Mouse (Mus musculus): ENCODE measurements around the gene Fam161a. TPM values are rescaled to one million over a fixed set of nuclear protein-coding genes. Genes with fewer than 3 reads are reported as not detected.

Fam161a gene
- polyA plus RNA-seq, 1 experiment from 2014 or later: 4.7 TPM

- H3K4me1 ChIP-seq: 0 out of 2 replicates have a peak, but pooled peaks cover 3% of the 10 kb centered on the region
- H3K9me3 ChIP-seq: no peaks in the 10 kb centered on the region
- WGBS: 56% methylated on average over 24 of the region's 24 CpGs
- H3K36me3 ChIP-seq: no peaks in the 10 kb centered on the region
- H3K4me3 ChIP-seq: no peak overlapping the region
- ATAC-seq (ENCODE audit: insufficient number of reproducible peaks, insufficient read depth, low FRiP score, low TSS enrichment): no peak
- H3K27me3 ChIP-seq: no peaks in the 10 kb centered on the region
- H3K27ac ChIP-seq: no peak overlapping the region
- H3K9ac ChIP-seq: no peak overlapping the region
- no peak overlapping the region for H3K4me2 ChIP-seq (replicated peaks)
Measured at GRCm38 (mm10) chr11:23020116-23020770, 12.9 kb downstream of the Fam161a start.

- no peaks in the 10 kb centered on the region for H3K9me3 ChIP-seq
- WGBS: 87% methylated on average over 14 of the region's 14 CpGs
- ATAC-seq (ENCODE audit: insufficient number of reproducible peaks, insufficient read depth, low FRiP score, low TSS enrichment): no peak
- H3K4me3 ChIP-seq: no peak overlapping the region
- H3K36me3 ChIP-seq: no peaks in the 10 kb centered on the region
- no peak overlapping the region for H3K4me2 ChIP-seq (replicated peaks)
- no peak overlapping the region for H3K9ac ChIP-seq
- H3K27ac ChIP-seq: no peak overlapping the region
- H3K27me3 ChIP-seq: no peaks in the 10 kb centered on the region
- 0 out of 2 replicates have a peak, but pooled peaks cover 3% of the 10 kb centered on the region for H3K4me1 ChIP-seq
Measured at GRCm38 (mm10) chr11:23020841-23021240, 13.5 kb downstream of the Fam161a start.

- Histone ChIP-seq H3K27ac (no peak overlapping the region), H3K4me3 (no peak overlapping the region), H3K4me2 (replicated peaks) (no peak overlapping the region), H3K27me3 (no peaks in the 10 kb centered on the region), H3K36me3 (no peaks in the 10 kb centered on the region), H3K9ac (no peak overlapping the region), H3K4me1 (0 out of 2 replicates have a peak, but pooled peaks cover 3% of the 10 kb centered on the region), H3K9me3 (no peaks in the 10 kb centered on the region)
- ATAC-seq (ENCODE audit: insufficient number of reproducible peaks, insufficient read depth, low FRiP score, low TSS enrichment): no peak
- WGBS: 92% methylated on average over 2 of the region's 2 CpGs
Measured at GRCm38 (mm10) chr11:23023155-23023554, 15.8 kb downstream of the Fam161a start.

- Histone ChIP-seq H3K36me3 (no peaks in the 10 kb centered on the region), H3K4me1 (0 out of 2 replicates have a peak, but pooled peaks cover 3% of the 10 kb centered on the region), H3K27me3 (no peaks in the 10 kb centered on the region), H3K9me3 (no peaks in the 10 kb centered on the region), H3K27ac (no peak overlapping the region), H3K9ac (no peak overlapping the region), H3K4me2 (replicated peaks) (no peak overlapping the region), H3K4me3 (no peak overlapping the region)
- WGBS: 65% methylated on average over 3 of the region's 3 CpGs
- ATAC-seq (ENCODE audit: insufficient number of reproducible peaks, insufficient read depth, low FRiP score, low TSS enrichment): no peak
Measured at GRCm38 (mm10) chr11:23024169-23024568, 16.8 kb downstream of the Fam161a start.

GRCm38 (mm10) chr11:23028957-23029356 lies 21.6 kb downstream of the Fam161a start:
- no peaks in the 10 kb centered on the region for H3K27me3 ChIP-seq
- H3K9ac ChIP-seq: no peak overlapping the region
- 70% methylated on average over 3 of the region's 3 CpGs for WGBS
- H3K4me2 ChIP-seq (replicated peaks): no peak overlapping the region
- ATAC-seq (ENCODE audit: insufficient number of reproducible peaks, insufficient read depth, low FRiP score, low TSS enrichment): no peak
- H3K4me3 ChIP-seq: no peak overlapping the region
- no peaks in the 10 kb centered on the region for H3K9me3 ChIP-seq
- no peaks in the 10 kb centered on the region for H3K36me3 ChIP-seq
- H3K4me1 ChIP-seq: no peaks in the 10 kb centered on the region
- no peak overlapping the region for H3K27ac ChIP-seq

GRCm38 (mm10) chr11:23029399-23029798 lies 22.1 kb downstream of the Fam161a start:
- Histone ChIP-seq H3K9ac (no peak overlapping the region), H3K36me3 (no peaks in the 10 kb centered on the region), H3K9me3 (no peaks in the 10 kb centered on the region), H3K4me1 (no peaks in the 10 kb centered on the region), H3K4me2 (replicated peaks) (no peak overlapping the region), H3K27me3 (no peaks in the 10 kb centered on the region), H3K27ac (no peak overlapping the region), H3K4me3 (no peak overlapping the region)
- no peak for ATAC-seq (ENCODE audit: insufficient number of reproducible peaks, insufficient read depth, low FRiP score, low TSS enrichment)
- WGBS: 76% methylated on average over 6 of the region's 6 CpGs

- no peaks in the 10 kb centered on the region for H3K27me3 ChIP-seq
- no peaks in the 10 kb centered on the region for H3K36me3 ChIP-seq
- H3K4me3 ChIP-seq: no peak overlapping the region
- no peak overlapping the region for H3K9ac ChIP-seq
- H3K27ac ChIP-seq: no peak overlapping the region
- H3K9me3 ChIP-seq: no peaks in the 10 kb centered on the region
- ATAC-seq (ENCODE audit: insufficient number of reproducible peaks, insufficient read depth, low FRiP score, low TSS enrichment): no peak
- no peak overlapping the region for H3K4me2 ChIP-seq (replicated peaks)
- WGBS: 76% methylated on average over 5 of the region's 5 CpGs
- H3K4me1 ChIP-seq: peaks cover 11% of the 10 kb centered on the region; the same call in 1 of the 2 replicates
Measured at GRCm38 (mm10) chr11:23047252-23047651, 39.9 kb downstream of the Fam161a start.

GRCm38 (mm10) chr11:23047663-23048582 lies 40.6 kb downstream of the Fam161a start:
- WGBS: 33% methylated on average over 20 of the region's 20 CpGs
- Histone ChIP-seq H3K9me3 (no peaks in the 10 kb centered on the region), H3K9ac (no peak overlapping the region), H3K27me3 (no peaks in the 10 kb centered on the region), H3K4me2 (replicated peaks) (peak overlapping the region; percentile 32), H3K27ac (no peak overlapping the region), H3K4me1 (peaks cover 11% of the 10 kb centered on the region; the same call in 1 of the 2 replicates), H3K36me3 (no peaks in the 10 kb centered on the region), H3K4me3 (0 out of 2 replicates have a peak overlapping the region, but pooled peaks have one; percentile 0)
- ATAC-seq (ENCODE audit: insufficient number of reproducible peaks, insufficient read depth, low FRiP score, low TSS enrichment): no peak

GRCm38 (mm10) chr11:23049642-23050041 lies 42.3 kb downstream of the Fam161a start:
- Histone ChIP-seq H3K36me3 (no peaks in the 10 kb centered on the region), H3K4me2 (replicated peaks) (no peak overlapping the region), H3K27ac (no peak overlapping the region), H3K4me3 (no peak overlapping the region), H3K4me1 (peaks cover 11% of the 10 kb centered on the region; the same call in 1 of the 2 replicates), H3K9me3 (no peaks in the 10 kb centered on the region), H3K27me3 (no peaks in the 10 kb centered on the region), H3K9ac (no peak overlapping the region)
- no peak for ATAC-seq (ENCODE audit: insufficient number of reproducible peaks, insufficient read depth, low FRiP score, low TSS enrichment)

- 62% methylated on average over 4 of the region's 4 CpGs for WGBS
- no peaks in the 10 kb centered on the region for H3K27me3 ChIP-seq
- peaks cover 11% of the 10 kb centered on the region; the same call in 1 of the 2 replicates for H3K4me1 ChIP-seq
- no peak overlapping the region for H3K27ac ChIP-seq
- H3K4me3 ChIP-seq: no peak overlapping the region
- H3K9ac ChIP-seq: no peak overlapping the region
- H3K9me3 ChIP-seq: no peaks in the 10 kb centered on the region
- H3K36me3 ChIP-seq: no peaks in the 10 kb centered on the region
- H3K4me2 ChIP-seq (replicated peaks): no peak overlapping the region
- ATAC-seq (ENCODE audit: insufficient number of reproducible peaks, insufficient read depth, low FRiP score, low TSS enrichment): no peak
Measured at GRCm38 (mm10) chr11:23052353-23052752, 45.0 kb downstream of the Fam161a start.

- no peak for ATAC-seq (ENCODE audit: insufficient number of reproducible peaks, insufficient read depth, low FRiP score, low TSS enrichment)
- Histone ChIP-seq H3K4me2 (replicated peaks) (no peak overlapping the region), H3K4me1 (no peaks in the 10 kb centered on the region), H3K36me3 (no peaks in the 10 kb centered on the region), H3K4me3 (no peak overlapping the region), H3K9me3 (no peaks in the 10 kb centered on the region), H3K27me3 (no peaks in the 10 kb centered on the region), H3K27ac (no peak overlapping the region), H3K9ac (no peak overlapping the region)
- 77% methylated on average over 6 of the region's 6 CpGs for whole genome bisulfite sequencing
Measured at GRCm38 (mm10) chr11:23063153-23063552, 55.8 kb downstream of the Fam161a start.

- 70% methylated on average over 3 of the region's 3 CpGs for WGBS
- ATAC-seq (ENCODE audit: insufficient number of reproducible peaks, insufficient read depth, low FRiP score, low TSS enrichment): no peak
Measured at GRCm38 (mm10) chr11:23063857-23064256, 56.5 kb downstream of the Fam161a start.

More at GRCm38 (mm10) chr11:23063857-23064256, 56.5 kb downstream of the Fam161a start:
- Histone ChIP-seq H3K9ac (no peak overlapping the region), H3K9me3 (no peaks in the 10 kb centered on the region), H3K27ac (no peak overlapping the region), H3K27me3 (no peaks in the 10 kb centered on the region), H3K4me3 (no peak overlapping the region), H3K4me1 (no peaks in the 10 kb centered on the region), H3K4me2 (replicated peaks) (no peak overlapping the region), H3K36me3 (no peaks in the 10 kb centered on the region)

Data from embryonic facial prominence, embryonic 12.5 days (tissue).